Mouse (Mus musculus): Measurements from ENCODE around the gene Gm8369. TPM values are rescaled to one million over a fixed set of nuclear protein-coding genes. Genes with fewer than 3 reads are reported as not detected.
"Not testable (repeated sequence)": the region's sequence is repeated elsewhere in the genome, so short reads cannot be mapped to it uniquely, and the experiment has no call there.

The Gm8369 gene
- polyA plus RNA-seq, 1 experiment from 2014 or later = not detected

DNA sequence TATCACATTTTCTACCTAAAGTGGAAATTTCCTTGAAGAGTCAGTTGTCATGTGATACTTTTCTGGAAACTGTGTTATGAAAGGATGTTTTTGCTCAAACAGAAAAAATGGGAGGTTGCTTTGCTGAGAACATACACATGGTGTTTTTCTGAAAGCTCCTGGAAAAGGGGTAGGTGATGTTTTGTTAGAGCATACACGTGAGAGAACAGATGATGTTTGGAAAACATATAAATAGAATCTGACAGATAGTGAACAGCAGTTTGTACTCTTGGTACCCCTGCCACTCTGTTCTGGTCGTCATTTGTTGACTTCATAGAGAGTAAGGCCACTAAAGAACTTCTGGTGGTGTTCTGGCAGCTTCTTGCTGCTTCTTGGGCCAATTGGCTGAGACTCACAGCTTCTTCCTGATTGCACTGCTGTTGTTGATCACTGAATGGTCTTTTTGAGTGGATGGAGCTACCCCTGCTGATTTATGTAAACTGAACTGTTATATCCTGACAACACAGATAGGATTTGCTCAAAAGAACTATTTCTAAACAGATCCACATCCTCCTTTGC lies 48.2 kb downstream of the Gm8369 start:
- Histone ChIP-seq H3K9me3 (ENCODE audit: control insufficient read depth, low read length) (no peaks in the 10 kb centered on the region), H3K4me2 (replicated peaks) (no peak overlapping the region), H3K4me3 (replicated peaks; ENCODE audit: low read length) (no peak overlapping the region), H3K4me1 (replicated peaks; ENCODE audit: control insufficient read depth, insufficient read depth, low read length) (no peaks in the 10 kb centered on the region), H3K9ac (no peak overlapping the region), H3K27me3 (ENCODE audit: control insufficient read depth, insufficient read depth, low read length) (no peaks in the 10 kb centered on the region), H3K27ac (no peak overlapping the region), H3K36me3 (replicated peaks; ENCODE audit: control insufficient read depth, insufficient read depth) (no peaks in the 10 kb centered on the region)
- ATAC-seq (ENCODE audit: low FRiP score) (no peak), DNase-seq (ENCODE audit: low spot score) (no peak)
- 69% methylated on average over 2 of the region's 2 CpGs for WGBS

DNA sequence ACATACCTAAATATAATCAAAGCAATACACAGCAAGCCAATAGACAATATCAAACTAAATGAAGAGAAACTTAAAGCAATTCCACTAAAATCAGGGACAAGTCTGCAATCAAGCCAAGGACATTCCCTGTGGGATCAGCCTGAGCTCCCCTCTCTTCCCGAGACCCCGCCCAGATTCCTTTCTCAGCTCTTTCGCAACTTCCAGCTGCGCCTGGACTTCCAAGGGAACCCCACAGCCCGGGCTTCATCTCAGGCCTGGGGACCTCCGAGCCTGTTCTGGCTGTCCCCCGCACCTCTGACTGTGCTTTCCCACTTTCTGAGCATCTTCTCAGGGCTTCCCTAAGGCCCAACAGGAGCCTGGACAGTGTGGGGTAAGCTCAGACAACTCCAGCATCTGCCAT lies 50.9 kb downstream of the Gm8369 start, which contains the start of gene Ms4a4d:
Ms4a4d (plus strand) TSS at position 209 of the 400 bp plus-strand sequence.
- no peak within 1 kb of the TSS for H3K27ac ChIP-seq
- no peaks in the 10 kb centered on the region for H3K9me3 ChIP-seq (ENCODE audit: control insufficient read depth, low read length)
- H3K27me3 ChIP-seq (ENCODE audit: control insufficient read depth, insufficient read depth, low read length) = no peaks in the 10 kb centered on the region
- H3K9ac ChIP-seq = no peak within 1 kb of the TSS
- DNase-seq (ENCODE audit: low spot score) (no peak), ATAC-seq (ENCODE audit: low FRiP score) (no peak)
- no peak within 1 kb of the TSS for H3K4me2 ChIP-seq (replicated peaks)
- H3K4me3 ChIP-seq (replicated peaks; ENCODE audit: low read length) = no peak within 1 kb of the TSS
- H3K36me3 ChIP-seq (replicated peaks; ENCODE audit: control insufficient read depth, insufficient read depth) = no peaks in the 10 kb centered on the region
- 16% methylated on average over 7 of the region's 7 CpGs for WGBS
- H3K4me1 ChIP-seq (replicated peaks; ENCODE audit: control insufficient read depth, insufficient read depth, low read length) = no peaks in the 10 kb centered on the region

DNA sequence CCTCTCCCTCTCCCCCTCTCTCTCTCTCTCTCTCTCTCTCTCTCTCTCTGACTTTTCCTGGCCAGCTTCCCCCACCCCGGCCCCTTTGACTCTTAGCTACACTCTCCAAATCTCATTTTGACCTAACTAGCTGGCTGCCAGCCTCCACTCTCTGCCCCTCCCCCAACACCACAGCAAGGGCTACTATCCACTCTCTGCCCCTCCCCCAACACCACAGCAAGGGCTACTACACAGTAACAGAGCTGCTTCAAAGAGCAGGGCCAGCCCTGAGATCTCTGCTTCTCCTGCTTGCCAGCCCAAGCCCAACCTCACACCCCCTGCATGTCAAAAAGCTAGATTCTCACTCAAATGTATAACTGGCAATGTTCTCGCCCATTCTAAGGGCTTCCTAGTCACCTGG lies 51.6 kb downstream of the Gm8369 start:
- no peak for ATAC-seq (ENCODE audit: low FRiP score)
- no peaks in the 10 kb centered on the region for H3K36me3 ChIP-seq (replicated peaks; ENCODE audit: control insufficient read depth, insufficient read depth)
- WGBS = 31% methylated on average over 2 of the region's 2 CpGs
- no peak overlapping the region for H3K9ac ChIP-seq
- no peak for DNase-seq (ENCODE audit: low spot score)
- H3K4me2 ChIP-seq (replicated peaks) = no peak overlapping the region
- H3K4me3 ChIP-seq (replicated peaks; ENCODE audit: low read length) = no peak overlapping the region
- H3K27me3 ChIP-seq (ENCODE audit: control insufficient read depth, insufficient read depth, low read length) = no peaks in the 10 kb centered on the region
- H3K27ac ChIP-seq = no peak overlapping the region
- no peaks in the 10 kb centered on the region for H3K4me1 ChIP-seq (replicated peaks; ENCODE audit: control insufficient read depth, insufficient read depth, low read length)
- H3K9me3 ChIP-seq (ENCODE audit: control insufficient read depth, low read length) = no peaks in the 10 kb centered on the region

DNA sequence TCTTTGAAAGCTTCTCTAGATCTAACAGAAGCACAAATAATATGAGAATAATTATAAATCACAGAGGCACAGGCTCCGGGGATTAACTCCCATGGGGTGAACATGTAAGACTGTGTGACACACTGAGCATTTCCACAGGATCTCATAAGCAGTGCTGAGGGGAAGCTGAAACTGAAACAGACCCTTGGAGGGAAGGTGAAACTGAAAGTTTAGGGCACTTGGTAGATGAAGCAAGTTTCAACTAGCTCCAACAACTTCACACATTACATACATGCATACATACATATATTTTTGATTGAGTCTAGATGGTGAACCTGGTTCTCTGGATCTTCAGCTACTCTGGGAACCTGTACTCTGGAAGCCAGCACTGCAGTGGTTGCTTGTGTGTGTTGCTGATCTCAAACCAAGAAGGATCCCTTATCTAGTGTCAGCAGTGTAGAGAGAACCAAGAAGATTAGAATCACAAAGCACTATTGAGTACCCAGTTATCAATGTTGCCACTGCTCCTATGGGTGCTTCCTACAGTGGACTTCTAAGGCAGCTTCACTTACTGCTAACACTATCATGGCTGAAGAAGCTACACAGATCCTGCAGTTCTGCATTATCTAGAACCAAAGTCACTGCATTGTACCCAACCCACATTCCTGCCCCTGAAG lies 54.6 kb downstream of the Gm8369 start:
- not testable (repeated sequence) for DNase-seq (ENCODE audit: low spot score); H3K4me2 ChIP-seq (replicated peaks); H3K27ac ChIP-seq; H3K4me3 ChIP-seq (replicated peaks; ENCODE audit: low read length); H3K9me3 ChIP-seq (ENCODE audit: control insufficient read depth, low read length); H3K4me1 ChIP-seq (replicated peaks; ENCODE audit: control insufficient read depth, insufficient read depth, low read length); H3K27me3 ChIP-seq (ENCODE audit: control insufficient read depth, insufficient read depth, low read length); H3K36me3 ChIP-seq (replicated peaks; ENCODE audit: control insufficient read depth, insufficient read depth); ATAC-seq (ENCODE audit: low FRiP score); H3K9ac ChIP-seq
- WGBS = 82% methylated on average over 1 of the region's 1 CpGs

DNA sequence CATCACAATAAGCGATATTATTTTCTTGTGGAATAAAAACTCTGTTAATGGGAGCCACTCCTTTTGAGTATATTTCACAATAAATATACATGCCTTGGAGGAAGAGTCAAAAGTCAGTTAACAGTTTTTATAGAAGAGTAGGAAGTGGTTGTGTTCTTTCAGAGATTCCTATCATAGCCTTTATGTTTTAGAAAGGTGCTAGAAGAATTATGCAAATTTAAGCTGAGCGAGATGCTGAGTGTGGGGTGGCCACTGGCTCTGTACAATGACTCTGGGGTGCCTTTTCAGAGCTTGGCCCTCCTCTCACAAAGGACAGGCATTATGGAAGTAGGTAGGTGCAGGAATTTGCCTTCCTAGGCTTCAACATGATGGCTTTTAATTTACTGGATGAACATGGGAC lies 58.6 kb downstream of the Gm8369 start:
- not testable (repeated sequence) for H3K4me1 ChIP-seq (replicated peaks; ENCODE audit: control insufficient read depth, insufficient read depth, low read length); H3K9me3 ChIP-seq (ENCODE audit: control insufficient read depth, low read length); H3K27me3 ChIP-seq (ENCODE audit: control insufficient read depth, insufficient read depth, low read length); DNase-seq (ENCODE audit: low spot score); H3K9ac ChIP-seq; H3K27ac ChIP-seq; ATAC-seq (ENCODE audit: low FRiP score); H3K36me3 ChIP-seq (replicated peaks; ENCODE audit: control insufficient read depth, insufficient read depth); H3K4me3 ChIP-seq (replicated peaks; ENCODE audit: low read length); H3K4me2 ChIP-seq (replicated peaks)
- 82% methylated on average over 2 of the region's 2 CpGs for WGBS

DNA sequence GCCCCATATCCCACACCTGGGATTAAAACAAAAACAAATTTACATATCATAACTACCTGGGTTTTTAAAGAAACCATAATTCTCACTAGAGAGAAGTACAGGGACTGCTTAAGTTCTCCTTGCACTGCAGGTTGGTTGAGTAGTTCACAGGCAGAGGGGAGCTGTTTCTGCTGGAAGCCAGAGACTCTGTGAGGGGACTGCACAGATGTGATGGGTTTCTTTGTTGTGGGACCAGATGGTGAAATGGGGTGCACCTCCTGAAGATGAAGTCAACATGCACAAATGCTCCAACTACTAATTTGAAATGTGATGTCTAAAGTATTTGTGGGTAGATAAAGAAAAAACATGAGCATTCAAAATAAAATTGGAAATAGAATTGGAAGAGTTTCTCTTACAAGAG lies 62.2 kb downstream of the Gm8369 start:
- ATAC-seq (ENCODE audit: low FRiP score) (no peak), DNase-seq (ENCODE audit: low spot score) (no peak)
- H3K27ac ChIP-seq = no peak overlapping the region
- H3K4me2 ChIP-seq (replicated peaks) = no peak overlapping the region
- no peaks in the 10 kb centered on the region for H3K4me1 ChIP-seq (replicated peaks; ENCODE audit: control insufficient read depth, insufficient read depth, low read length)
- no peaks in the 10 kb centered on the region for H3K27me3 ChIP-seq (ENCODE audit: control insufficient read depth, insufficient read depth, low read length)
- no peaks in the 10 kb centered on the region for H3K9me3 ChIP-seq (ENCODE audit: control insufficient read depth, low read length)
- H3K4me3 ChIP-seq (replicated peaks; ENCODE audit: low read length) = no peak overlapping the region
- H3K9ac ChIP-seq = no peak overlapping the region
- H3K36me3 ChIP-seq (replicated peaks; ENCODE audit: control insufficient read depth, insufficient read depth) = no peaks in the 10 kb centered on the region

DNA sequence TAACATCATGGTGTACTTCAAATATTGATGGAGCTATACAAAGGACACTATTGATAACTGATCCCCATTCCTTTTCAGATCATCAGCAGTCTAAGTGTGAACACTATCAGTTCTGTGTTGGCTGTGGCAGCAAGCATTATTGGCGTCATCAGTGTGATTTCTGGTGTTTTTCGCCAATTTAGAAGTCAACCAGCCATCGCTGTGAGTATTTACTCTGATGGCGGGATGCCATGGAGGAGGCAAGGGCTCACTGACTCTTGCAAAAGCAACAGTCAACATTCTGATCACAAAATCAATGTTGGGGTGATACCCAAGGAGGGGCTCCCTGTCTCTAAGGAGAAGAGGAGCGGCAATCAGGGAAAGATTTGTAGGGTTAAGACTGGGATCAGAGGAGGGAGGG lies 69.0 kb downstream of the Gm8369 start:
- DNase-seq (ENCODE audit: low spot score) (no peak), ATAC-seq (ENCODE audit: low FRiP score) (no peak)

DNA sequence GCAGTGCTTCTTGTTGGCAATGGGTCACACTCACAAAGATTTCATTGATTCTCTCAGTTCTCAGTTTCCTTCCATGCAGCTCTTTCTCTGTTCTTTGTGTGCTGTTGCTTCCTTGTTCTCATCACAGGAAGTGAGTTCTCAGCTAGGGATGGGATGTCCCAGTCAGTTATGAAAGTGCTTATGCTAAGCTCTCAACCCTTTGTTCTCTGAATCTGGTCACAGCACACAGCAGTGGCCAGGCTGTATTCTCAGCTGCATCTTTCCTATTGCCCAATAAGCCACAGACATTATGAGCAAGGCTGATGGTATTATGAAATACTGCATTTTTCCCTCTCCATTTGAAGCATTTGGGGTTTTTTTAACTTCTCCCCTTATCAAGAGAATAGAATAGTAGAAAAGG lies 73.8 kb downstream of the Gm8369 start:
- DNase-seq (ENCODE audit: low spot score) = peak; percentile 2
- H3K36me3 ChIP-seq (replicated peaks; ENCODE audit: control insufficient read depth, insufficient read depth); H3K4me1 ChIP-seq (replicated peaks; ENCODE audit: control insufficient read depth, insufficient read depth, low read length); H3K9ac ChIP-seq; H3K4me3 ChIP-seq (replicated peaks; ENCODE audit: low read length); H3K27me3 ChIP-seq (ENCODE audit: control insufficient read depth, insufficient read depth, low read length); H3K9me3 ChIP-seq (ENCODE audit: control insufficient read depth, low read length); H3K27ac ChIP-seq; ATAC-seq (ENCODE audit: low FRiP score); H3K4me2 ChIP-seq (replicated peaks): not testable (repeated sequence)

More for the DNA sequence above, 69.0 kb downstream of the Gm8369 start:
- no peaks in the 10 kb centered on the region for H3K27me3 ChIP-seq (ENCODE audit: control insufficient read depth, insufficient read depth, low read length)
- no peak overlapping the region for H3K27ac ChIP-seq
- H3K9me3 ChIP-seq (ENCODE audit: control insufficient read depth, low read length) = no peaks in the 10 kb centered on the region
- no peaks in the 10 kb centered on the region for H3K36me3 ChIP-seq (replicated peaks; ENCODE audit: control insufficient read depth, insufficient read depth)
- no peak overlapping the region for H3K4me3 ChIP-seq (replicated peaks; ENCODE audit: low read length)
- H3K4me2 ChIP-seq (replicated peaks) = no peak overlapping the region
- WGBS = 92% methylated on average over 5 of the region's 5 CpGs
- H3K4me1 ChIP-seq (replicated peaks; ENCODE audit: control insufficient read depth, insufficient read depth, low read length) = no peaks in the 10 kb centered on the region
- no peak overlapping the region for H3K9ac ChIP-seq
